Mouse (Mus musculus) C2C12 (cell line): ENCODE measurements around the gene Hat1. TPM values are rescaled to one million over a fixed set of nuclear protein-coding genes. Genes with fewer than 3 reads are reported as not detected.

Experiments used
- H3K27me3 ChIP-seq: one replicate; pipeline ENCODE4 v1.6.1; 2011; ENCODE audit not compliant: control insufficient read depth, insufficient read depth, insufficient read length
- H3K36me3 ChIP-seq: one replicate; pipeline ENCODE4 v1.6.1; 2011; ENCODE audit not compliant: control insufficient read depth, insufficient read depth
- H3K4me3 ChIP-seq: one replicate; pipeline ENCODE4 v1.5.1; 2011; ENCODE audit warnings: mild to moderate bottlenecking, control low read depth; ENCODE audit not compliant: poor library complexity, insufficient read depth, severe bottlenecking
- H3K79me2 ChIP-seq: one replicate; pipeline ENCODE4 v1.6.1; 2011; ENCODE audit not compliant: control insufficient read depth, insufficient read depth
- H3K79me3 ChIP-seq: one replicate; pipeline ENCODE4 v1.6.1; 2011; ENCODE audit warnings: low read depth, control low read depth
- H3ac ChIP-seq: one replicate; pipeline ENCODE3; 2011; ENCODE audit warnings: low read depth; ENCODE audit not compliant: control insufficient read depth, insufficient read length
- CEBPB ChIP-seq: IDR thresholded peaks from one replicate; pipeline ENCODE4 v1.6.1; 2011; ENCODE audit warnings: low read depth, mild to moderate bottlenecking, control low read depth, moderate library complexity
- CTCF ChIP-seq: IDR thresholded peaks from one replicate; pipeline ENCODE4 v1.5.1; 2011; ENCODE audit not compliant: control insufficient read depth, insufficient read depth, insufficient read length
- FOSL1 ChIP-seq: IDR thresholded peaks from one replicate; pipeline ENCODE4 v1.8.0; 2011; ENCODE audit warnings: mild to moderate bottlenecking, low read length; ENCODE audit not compliant: poor library complexity, insufficient read depth, severe bottlenecking
- MAX ChIP-seq: IDR thresholded peaks from one replicate; pipeline ENCODE4 v1.6.1; 2011; ENCODE audit warnings: mild to moderate bottlenecking, control low read depth
- MYOD1 ChIP-seq: IDR thresholded peaks from one replicate; pipeline ENCODE4 v1.6.1; 2011; ENCODE audit warnings: low read depth; ENCODE audit not compliant: control insufficient read depth, insufficient read length
- MYOG ChIP-seq: IDR thresholded peaks from one replicate; pipeline ENCODE4 v1.6.1; 2011; ENCODE audit not compliant: control insufficient read depth, insufficient read length; ENCODE audit errors: extremely low read depth
- USF1 ChIP-seq: IDR thresholded peaks from one replicate; pipeline ENCODE4 v1.6.1; 2011; ENCODE audit warnings: low read depth, mild to moderate bottlenecking, control low read depth, moderate library complexity
- polyA plus RNA-seq: library from polyadenylated mRNA; unstranded; fragments of >200 nt; fragmentation: generic; extraction: Trizol; gene quantifications from one replicate; pipeline ENCODE4 v1.2.1, GENCODE M21; 2012; ENCODE audit warnings: missing spikeins

Gene Hat1
- polyA plus RNA-seq, 1 experiment: 46.6 TPM

DNA sequence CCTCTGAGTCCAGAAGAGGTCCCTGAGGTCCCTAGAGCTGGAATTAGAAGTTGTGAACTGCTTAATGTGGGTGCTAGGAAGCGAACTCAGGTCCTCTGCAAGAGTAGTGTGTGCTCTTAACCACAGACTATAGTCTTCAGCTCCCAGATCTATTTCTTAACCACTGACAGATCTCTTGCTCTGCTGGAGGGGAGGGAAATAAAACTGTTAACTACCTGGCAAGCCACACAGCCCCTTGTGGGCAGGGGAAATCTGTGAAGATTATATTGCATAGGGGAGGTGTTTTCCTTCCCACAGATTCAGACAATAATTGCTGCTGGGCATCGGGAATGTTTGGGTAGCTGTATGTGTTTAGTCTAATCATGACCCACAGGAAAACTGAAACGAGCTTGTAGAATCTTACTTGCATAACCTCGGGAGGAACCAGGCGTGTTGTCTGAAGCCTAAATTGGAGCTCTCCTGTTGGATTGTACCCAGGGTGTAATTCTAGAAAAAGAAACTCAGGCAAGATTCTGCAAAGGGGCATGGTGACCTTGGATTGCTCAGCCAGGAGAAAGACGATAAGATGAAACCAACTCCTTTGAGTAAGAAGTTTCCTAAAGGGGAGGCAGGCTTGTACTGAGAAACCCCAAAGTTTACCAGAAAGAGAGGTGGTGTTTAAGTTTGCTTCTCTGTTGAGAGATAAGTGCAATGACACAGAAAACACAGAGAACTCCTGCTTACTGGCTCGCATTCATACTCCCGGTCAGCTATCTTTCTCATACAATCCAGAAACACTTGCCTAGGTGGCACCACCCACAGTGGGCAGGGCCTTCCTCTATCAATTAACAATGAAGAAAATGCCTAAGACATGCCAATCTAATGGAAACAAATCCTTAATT lies 14.2 kb upstream of the Hat1 start:
- no peaks in the 10 kb centered on the region for H3K79me3 ChIP-seq
- TF ChIP-seq CEBPB (peak; percentile 10), MYOG (no peak)
- no peaks in the 10 kb centered on the region for H3K79me2 ChIP-seq
- no peak overlapping the region for H3ac ChIP-seq
- H3K4me3 ChIP-seq: no peak overlapping the region
- no peaks in the 10 kb centered on the region for H3K36me3 ChIP-seq
- H3K27me3 ChIP-seq: no peaks in the 10 kb centered on the region

- Histone ChIP-seq H3K36me3 (no peaks in the 10 kb centered on the region), H3K79me3 (no peaks in the 10 kb centered on the region), H3K4me3 (no peak overlapping the region), H3K27me3 (no peaks in the 10 kb centered on the region), H3ac (no peak overlapping the region), H3K79me2 (no peaks in the 10 kb centered on the region)
- TF ChIP-seq USF1 (no peak), CTCF (no peak), MYOD1 (no peak), CEBPB (no peak), MYOG (no peak), FOSL1 (no peak), MAX (no peak)
Measured at GRCm38 (mm10) chr2:71376433-71376906, 12.3 kb upstream of the Hat1 start.

DNA sequence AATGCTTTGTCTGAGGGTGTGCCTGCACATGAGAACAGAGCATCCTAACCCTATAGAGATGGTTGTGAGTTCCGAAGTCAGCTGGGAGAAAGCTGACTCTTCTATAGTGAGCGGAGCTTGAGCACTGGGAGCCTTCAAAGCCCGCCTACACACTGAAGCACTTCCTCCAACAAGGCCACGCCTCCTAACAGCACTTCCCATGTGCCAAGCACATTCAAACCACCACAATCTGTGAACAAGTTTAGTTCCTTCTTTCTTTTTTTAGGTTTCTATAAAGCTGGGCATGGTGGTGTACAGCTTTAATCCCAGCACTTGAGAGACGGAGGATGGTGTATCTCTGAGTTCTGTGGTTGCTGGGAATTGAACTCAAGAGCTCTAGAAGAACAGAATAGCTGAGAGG lies 11.3 kb upstream of the Hat1 start:
- H3ac ChIP-seq: no peak overlapping the region
- no peak for TF ChIP-seq CTCF
- no peak for TF ChIP-seq USF1
- TF ChIP-seq MAX: no peak
- TF ChIP-seq CEBPB: no peak
- TF ChIP-seq MYOG: no peak
- no peak for TF ChIP-seq FOSL1
- TF ChIP-seq MYOD1: no peak
- no peak overlapping the region for H3K4me3 ChIP-seq
- no peaks in the 10 kb centered on the region for H3K79me2 ChIP-seq
- H3K36me3 ChIP-seq: no peaks in the 10 kb centered on the region
- H3K27me3 ChIP-seq: no peaks in the 10 kb centered on the region
- H3K79me3 ChIP-seq: no peaks in the 10 kb centered on the region

GRCm38 (mm10) chr2:71381962-71382361 lies 6.8 kb upstream of the Hat1 start:
- Histone ChIP-seq H3K79me3 (no peaks in the 10 kb centered on the region), H3ac (no peak overlapping the region), H3K79me2 (no peaks in the 10 kb centered on the region), H3K4me3 (no peak overlapping the region), H3K36me3 (no peaks in the 10 kb centered on the region), H3K27me3 (no peaks in the 10 kb centered on the region)
- no peak for TF ChIP-seq CTCF
- TF ChIP-seq MYOD1: no peak
- no peak for TF ChIP-seq MYOG
- no peak for TF ChIP-seq FOSL1
- no peak for TF ChIP-seq CEBPB
- no peak for TF ChIP-seq USF1
- TF ChIP-seq MAX: no peak

DNA sequence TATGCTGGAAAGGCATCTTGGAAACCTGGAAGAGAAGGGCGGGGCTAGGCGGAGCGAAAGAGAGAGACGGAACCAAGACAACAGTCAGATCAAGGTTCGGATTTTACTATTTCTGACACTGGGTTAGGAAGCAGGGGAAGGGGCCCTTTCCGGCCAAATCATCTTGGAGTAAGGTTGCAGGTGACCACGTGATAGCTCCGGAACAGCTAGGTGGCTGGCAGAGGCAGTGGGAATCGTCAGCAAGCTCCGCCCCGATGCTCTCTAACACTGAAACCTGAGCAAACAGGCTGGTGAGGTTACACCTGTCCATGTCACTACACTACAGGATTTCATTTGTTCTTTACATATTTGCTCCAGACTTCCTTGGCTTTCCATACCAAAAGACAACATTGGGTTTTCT lies 4.9 kb upstream of the Hat1 start:
- H3K79me2 ChIP-seq: no peaks in the 10 kb centered on the region
- H3K27me3 ChIP-seq: no peaks in the 10 kb centered on the region
- no peak for TF ChIP-seq FOSL1
- no peak for TF ChIP-seq MAX
- TF ChIP-seq MYOD1: no peak
- TF ChIP-seq USF1: no peak
- TF ChIP-seq CTCF: no peak
- no peak for TF ChIP-seq CEBPB
- no peak for TF ChIP-seq MYOG
- no peak overlapping the region for H3ac ChIP-seq
- H3K36me3 ChIP-seq: no peaks in the 10 kb centered on the region
- H3K4me3 ChIP-seq: no peak overlapping the region
- no peaks in the 10 kb centered on the region for H3K79me3 ChIP-seq

- Histone ChIP-seq H3K36me3 (peaks cover 18% of the 10 kb centered on the region), H3K4me3 (no peak overlapping the region)
Measured at GRCm38 (mm10) chr2:71387766-71388165, 992 bp upstream of the Hat1 start.

More at GRCm38 (mm10) chr2:71387766-71388165, 992 bp upstream of the Hat1 start:
- peaks cover 14% of the 10 kb centered on the region for H3K79me3 ChIP-seq
- TF ChIP-seq MYOD1 (no peak), MYOG (no peak), MAX (no peak), CTCF (no peak), CEBPB (no peak), FOSL1 (no peak), USF1 (no peak)
- H3K79me2 ChIP-seq: peaks cover 32% of the 10 kb centered on the region
- no peak overlapping the region for H3ac ChIP-seq
- H3K27me3 ChIP-seq: no peaks in the 10 kb centered on the region
